21 mouse cellular contexts compared by ENCODE assay signal in genomic region chr8:117715896-117716295, GRCm38 (mm10). TPM values are rescaled to one million over a fixed set of nuclear protein-coding genes. Genes with fewer than 3 reads are reported as not detected.
"Had no signal": no experiment of that assay in that cellular context is flagged by ENCODE, and none has a peak within 500 bp of the region (broad histone marks: within the 10 kb centered on the region; RNA-seq: fewer than 3 reads in every experiment).

No protein-coding gene starts in this region.

- H3K4me1 ChIP-seq: neural tube, embryonic 13.5 days; neural tube, embryonic 15.5 days; stomach, embryonic 15.5 days had no signal

- H3K9ac ChIP-seq: liver, embryonic 13.5 days; liver, embryonic 15.5 days; lung, embryonic 14.5 days; midbrain, embryonic 12.5 days; neural tube, embryonic 13.5 days; neural tube, embryonic 15.5 days; stomach, embryonic 15.5 days had no signal

- H3K27me3 ChIP-seq: liver, embryonic 13.5 days; liver, embryonic 15.5 days; midbrain, embryonic 12.5 days; neural tube, embryonic 13.5 days; neural tube, embryonic 15.5 days; stomach, embryonic 15.5 days had no signal

- H3K27ac ChIP-seq: liver, embryonic 13.5 days; liver, embryonic 15.5 days; midbrain, embryonic 12.5 days; neural tube, embryonic 13.5 days; neural tube, embryonic 15.5 days; stomach, embryonic 15.5 days had no signal

- ATAC-seq: midbrain, embryonic 16.5 days had no signal

- H3K4me3 ChIP-seq: liver, embryonic 13.5 days; liver, embryonic 15.5 days; midbrain, embryonic 12.5 days; myocyte; neural tube, embryonic 13.5 days; neural tube, embryonic 15.5 days; stomach, embryonic 15.5 days had no signal

- H3K9me3 ChIP-seq: liver, embryonic 13.5 days; liver, embryonic 15.5 days; midbrain, embryonic 12.5 days; neural tube, embryonic 13.5 days; neural tube, embryonic 15.5 days; stomach, embryonic 15.5 days had no signal

- DNase-seq: liver, embryonic 13.5 days; lung, adult 18-20 months; lung, embryonic 14.5 days; lung, postnatal 10 days; lung, postnatal 4 days; midbrain, embryonic 14.5 days; retina, postnatal 1 day; right cerebral cortex, postnatal 14 days; thymus, adult 2 months; thymus, postnatal 25 days; thymus, postnatal 4 days had no signal

- H3K36me3 ChIP-seq: midbrain, embryonic 12.5 days; neural tube, embryonic 13.5 days; neural tube, embryonic 15.5 days; stomach, embryonic 15.5 days had no signal

- H3K4me2 ChIP-seq: liver, embryonic 13.5 days; liver, embryonic 15.5 days; lung, embryonic 14.5 days; midbrain, embryonic 12.5 days; neural tube, embryonic 13.5 days; neural tube, embryonic 15.5 days; stomach, embryonic 15.5 days had no signal

RNA-seq across cellular contexts. Expression of gene Hsd17b2, which starts 14.2 kb away (rescaled TPM):
- polyA plus RNA-seq: lung, embryonic 16.5 days; midbrain, embryonic 12.5 days; midbrain, embryonic 14.5 days; myocyte; neural tube, embryonic 11.5 days; spleen, adult 2 months had no signal
